ENCODE assay signal across 8 mouse cellular contexts in genomic region chr9:77655935-77656288, GRCm38 (mm10). TPM values are rescaled to one million over a fixed set of nuclear protein-coding genes. Genes with fewer than 3 reads are reported as not detected.
DNase-seq lines count a peak whose midpoint lies in the region; ATAC-seq and TF ChIP-seq lines count a peak whose summit lies in the region.

No protein-coding gene starts in this region.

- WGBS in intestine, postnatal 0 days = under 1% methylated on average over 7 of the region's 7 CpGs
- WGBS in limb, embryonic 13.5 days = 0% methylated on average over 7 of the region's 7 CpGs
- under 1% methylated on average over 7 of the region's 7 CpGs for WGBS in midbrain, embryonic 14.5 days

- no peaks in the 10 kb centered on the region for H3K9me3 ChIP-seq in intestine, postnatal 0 days (ENCODE audit: control insufficient read depth)
- no peaks in the 10 kb centered on the region for H3K9me3 ChIP-seq in limb, embryonic 13.5 days
- H3K9me3 ChIP-seq in midbrain, embryonic 14.5 days (ENCODE audit: control insufficient read depth, low read length) = no peaks in the 10 kb centered on the region

- H3K36me3 ChIP-seq in intestine, postnatal 0 days (ENCODE audit: control insufficient read depth, insufficient read depth) = no peaks in the 10 kb centered on the region
- H3K36me3 ChIP-seq in limb, embryonic 13.5 days = no peaks in the 10 kb centered on the region
- no peaks in the 10 kb centered on the region for H3K36me3 ChIP-seq in midbrain, embryonic 14.5 days (ENCODE audit: control insufficient read depth, insufficient read depth, low read length)

- no peak overlapping the region for H3K27ac ChIP-seq in intestine, postnatal 0 days (ENCODE audit: low read depth, low read length)
- H3K27ac ChIP-seq in limb, embryonic 13.5 days = no peak overlapping the region
- H3K27ac ChIP-seq in midbrain, embryonic 14.5 days (replicated peaks; ENCODE audit: low read depth, low read length) = no peak overlapping the region

- peaks cover 8% of the 10 kb centered on the region; the same call in 1 of the 2 replicates for H3K27me3 ChIP-seq in intestine, postnatal 0 days (replicated peaks; ENCODE audit: control insufficient read depth, insufficient read depth, low read length)
- peaks cover 22% of the 10 kb centered on the region for H3K27me3 ChIP-seq in limb, embryonic 13.5 days
- peaks cover 5% of the 10 kb centered on the region for H3K27me3 ChIP-seq in midbrain, embryonic 14.5 days (ENCODE audit: control insufficient read depth, insufficient read depth, low read length)

- peak; percentile 71 for TF ChIP-seq CTCF in intestine, postnatal 0 days (IDR thresholded peaks at IDR 0.05; ENCODE audit: low read depth)

- H3K4me3 ChIP-seq in intestine, postnatal 0 days (ENCODE audit: low read depth, low read length) = peak overlapping the region; percentile 57
- H3K4me3 ChIP-seq in limb, embryonic 13.5 days = peak overlapping the region; percentile 63
- peak overlapping the region; percentile 59 for H3K4me3 ChIP-seq in midbrain, embryonic 14.5 days (replicated peaks; ENCODE audit: low read depth, low read length)

- peak overlapping the region; percentile 98 for H3K4me2 ChIP-seq in intestine, postnatal 0 days (replicated peaks; ENCODE audit: low read depth)
- peak overlapping the region; percentile 100 for H3K4me2 ChIP-seq in limb, embryonic 13.5 days (replicated peaks)
- peak overlapping the region; percentile 98 for H3K4me2 ChIP-seq in midbrain, embryonic 14.5 days (ENCODE audit: low read length)

- ATAC-seq in intestine, postnatal 0 days = 0 out of 2 replicates have a peak, but pooled peaks have one; percentile 9
- peak; percentile 58; the same call in 1 of the 2 replicates for ATAC-seq in limb, embryonic 13.5 days (ENCODE audit: low FRiP score, low read depth)
- peak; percentile 47 for ATAC-seq in midbrain, embryonic 14.5 days (ENCODE audit: low FRiP score, low TSS enrichment)

- peak; percentile 33 to 35 for DNase-seq in kidney, adult 8-10 months
- no peak for DNase-seq in kidney, adult 18-20 months
- DNase-seq in cerebellum, adult 9-10 months = peak; percentile 51
- peak; percentile 13 to 40 for DNase-seq in frontal cortex, postnatal 10 days (ENCODE audit: low spot score in 2 of 2)
- DNase-seq in midbrain, embryonic 14.5 days = peak; percentile 90
- DNase-seq in spleen, postnatal 36 days (ENCODE audit: low spot score in 2 of 2) = peak; percentile 48 to 57

- H3K9ac ChIP-seq in intestine, postnatal 0 days (ENCODE audit: low read depth, low read length) = no peak overlapping the region
- H3K9ac ChIP-seq in limb, embryonic 13.5 days = no peak overlapping the region
- peak overlapping the region; percentile 59; the same call in 1 of the 2 replicates for H3K9ac ChIP-seq in midbrain, embryonic 14.5 days (replicated peaks; ENCODE audit: low read length)

- no peaks in the 10 kb centered on the region for H3K4me1 ChIP-seq in intestine, postnatal 0 days (replicated peaks; ENCODE audit: control insufficient read depth, insufficient read depth, low read length)
- H3K4me1 ChIP-seq in limb, embryonic 13.5 days = peaks cover 4% of the 10 kb centered on the region; the same call in 1 of the 2 replicates
- no peaks in the 10 kb centered on the region; the same call in 1 of the 2 replicates for H3K4me1 ChIP-seq in midbrain, embryonic 14.5 days (ENCODE audit: control insufficient read depth, insufficient read depth, low read length)

RNA-seq across cellular contexts. Expression of gene Klhl31, which starts 19.6 kb away (rescaled TPM):
- 0.03 TPM in 1 of 2 replicates, not detected in the other for polyA plus RNA-seq in intestine, postnatal 0 days (2015; fragmentation: Nextera tagmentation; extraction: Ambion mirVana)
- 8.9 and 10.3 TPM in 2 replicates for polyA plus RNA-seq in limb, embryonic 13.5 days (2015; fragmentation: Nextera tagmentation; extraction: Ambion mirVana)
- 0.09 TPM in 1 of 2 replicates, not detected in the other for polyA plus RNA-seq in midbrain, embryonic 14.5 days (2014; fragmentation: Nextera tagmentation; extraction: Ambion mirVana)
